Comparison of ENCODE assay signal across 13 mouse cellular contexts in the genomic region with DNA sequence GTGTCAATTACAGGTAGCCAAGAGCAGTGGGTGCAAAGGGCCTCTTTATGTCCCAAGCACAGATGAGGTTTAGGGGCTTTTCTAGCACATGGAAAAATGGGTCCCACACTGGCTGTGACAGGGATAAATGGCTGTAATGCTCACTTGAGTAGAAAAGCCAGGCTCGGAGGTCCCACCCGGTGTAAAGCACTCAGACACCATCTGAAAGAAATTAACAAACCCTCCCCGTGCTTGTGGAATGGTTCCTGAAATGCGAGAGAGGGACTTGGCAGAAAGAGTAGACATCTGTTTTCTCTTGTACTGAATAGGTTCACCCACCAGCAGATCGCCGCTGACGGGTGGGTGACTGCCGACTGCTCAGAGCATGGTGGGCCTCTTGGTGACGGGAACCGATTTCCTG.
DNase-seq lines count a peak whose midpoint lies in the region; ATAC-seq lines count a peak whose summit lies in the region.
"Had no signal": no experiment of that assay in that cellular context is flagged by ENCODE, and none has a peak within 500 bp of the region (broad histone marks: within the 10 kb centered on the region; RNA-seq: fewer than 3 reads in every experiment).

No protein-coding gene starts in this region.

- H3K4me1 ChIP-seq in embryonic facial prominence, embryonic 11.5 days (ENCODE audit: control insufficient read depth, insufficient read depth, low read length): no peaks in the 10 kb centered on the region
- peaks cover 43% of the 10 kb centered on the region for H3K4me1 ChIP-seq in limb, embryonic 10.5 days
- H3K4me1 ChIP-seq in kidney, embryonic 16.5 days (ENCODE audit: insufficient read depth, low read length): peaks cover 5% of the 10 kb centered on the region; the same call in 1 of the 2 replicates
- H3K4me1 ChIP-seq: midbrain, embryonic 15.5 days had no signal

- no peaks in the 10 kb centered on the region for H3K9me3 ChIP-seq in embryonic facial prominence, embryonic 11.5 days (replicated peaks; ENCODE audit: control insufficient read depth, low read length)
- no peaks in the 10 kb centered on the region for H3K9me3 ChIP-seq in limb, embryonic 10.5 days (replicated peaks)
- no peaks in the 10 kb centered on the region for H3K9me3 ChIP-seq in kidney, embryonic 16.5 days (ENCODE audit: low read length)
- H3K9me3 ChIP-seq: midbrain, embryonic 15.5 days had no signal

- H3K36me3 ChIP-seq in embryonic facial prominence, embryonic 11.5 days (replicated peaks; ENCODE audit: control insufficient read depth, insufficient read depth, low read depth, low read length): no peaks in the 10 kb centered on the region; the same call in none of the 2 replicates
- H3K36me3 ChIP-seq in limb, embryonic 10.5 days: peaks cover 65% of the 10 kb centered on the region
- H3K36me3 ChIP-seq in kidney, embryonic 16.5 days (ENCODE audit: insufficient read depth, low read length): peaks cover 7% of the 10 kb centered on the region; the same call in 1 of the 2 replicates
- H3K36me3 ChIP-seq: midbrain, embryonic 15.5 days had no signal

- H3K4me3 ChIP-seq in embryonic facial prominence, embryonic 11.5 days (ENCODE audit: low read depth, low read length): no peak overlapping the region
- H3K4me3 ChIP-seq in limb, embryonic 10.5 days: peak overlapping the region; percentile 1; the same call in 1 of the 2 replicates
- no peak overlapping the region for H3K4me3 ChIP-seq in kidney, embryonic 16.5 days (ENCODE audit: low read length)
- H3K4me3 ChIP-seq: midbrain, embryonic 15.5 days had no signal

- DNase-seq in frontal cortex, postnatal 14 days (ENCODE audit: low spot score in 2 of 2): no peak
- DNase-seq in NIH3T3 (ENCODE audit: low read depth): peak; percentile 41
- peak; percentile 84 for DNase-seq in embryonic facial prominence, embryonic 11.5 days (ENCODE audit: low spot score)
- peak; percentile 74 for DNase-seq in limb, embryonic 10.5 days (ENCODE audit: low spot score)
- DNase-seq in cerebellum, postnatal 25 days: no peak
- no peak for DNase-seq in thymus, postnatal 36 days
- DNase-seq: kidney, adult 9 months; retina, postnatal 1 day had no signal

- H3K27ac ChIP-seq in embryonic facial prominence, embryonic 11.5 days (replicated peaks; ENCODE audit: low read depth, low read length): no peak overlapping the region; the same call in 1 of the 2 replicates
- H3K27ac ChIP-seq in limb, embryonic 10.5 days: peak overlapping the region; percentile 72
- no peak overlapping the region for H3K27ac ChIP-seq in kidney, embryonic 16.5 days (ENCODE audit: low read length)
- H3K27ac ChIP-seq: midbrain, embryonic 15.5 days had no signal

- peak; percentile 69; the same call in 1 of the 2 replicates for ATAC-seq in frontal cortex, adult (ENCODE audit: low TSS enrichment)
- ATAC-seq in embryonic facial prominence, embryonic 11.5 days (replicated peaks; ENCODE audit: insufficient number of reproducible peaks, low FRiP score, low TSS enrichment, low read depth): peak; percentile 81
- ATAC-seq in kidney, embryonic 16.5 days (ENCODE audit: low FRiP score, low TSS enrichment): no peak
- ATAC-seq: lung, postnatal 0 days had no signal

- no peak overlapping the region for H3K4me2 ChIP-seq in embryonic facial prominence, embryonic 11.5 days (ENCODE audit: low read depth, low read length)
- H3K4me2 ChIP-seq in kidney, embryonic 16.5 days (replicated peaks; ENCODE audit: low read depth, low read length): no peak overlapping the region
- H3K4me2 ChIP-seq: heart, embryonic 11.5 days; midbrain, embryonic 15.5 days had no signal

- no peaks in the 10 kb centered on the region for H3K27me3 ChIP-seq in embryonic facial prominence, embryonic 11.5 days (ENCODE audit: control insufficient read depth, insufficient read depth, low read length)
- H3K27me3 ChIP-seq in limb, embryonic 10.5 days (ENCODE audit: low read depth, poor library complexity, severe bottlenecking): no peaks in the 10 kb centered on the region
- H3K27me3 ChIP-seq in kidney, embryonic 16.5 days (ENCODE audit: insufficient read depth, low read length): no peaks in the 10 kb centered on the region

- H3K9ac ChIP-seq in embryonic facial prominence, embryonic 11.5 days (replicated peaks; ENCODE audit: low read length): no peak overlapping the region
- no peak overlapping the region for H3K9ac ChIP-seq in kidney, embryonic 16.5 days (replicated peaks; ENCODE audit: low read length)
- H3K9ac ChIP-seq: midbrain, embryonic 15.5 days had no signal

- 27% methylated on average over 10 of the region's 10 CpGs for WGBS in embryonic facial prominence, embryonic 11.5 days
- 25% methylated on average over 10 of the region's 10 CpGs for WGBS in limb, embryonic 10.5 days
- WGBS in kidney, embryonic 16.5 days: 58% methylated on average over 10 of the region's 10 CpGs

Comparison
In these comparisons a context has a peak if more than half of its experiments do, and no peak if none do; other contexts are left out.
1. DNase-seq: peak in NIH3T3 (single experiment), embryonic facial prominence, embryonic 11.5 days (single experiment) and limb, embryonic 10.5 days (single experiment); none in frontal cortex, postnatal 14 days (0 of 2), cerebellum, postnatal 25 days (0 of 2) and thymus, postnatal 36 days (0 of 2).